Mouse (Mus musculus) CH12.LX (cell line): ENCODE data around the gene Cpeb1. TPM values are rescaled to one million over a fixed set of nuclear protein-coding genes. Genes with fewer than 3 reads are reported as not detected.

ENCODE experiments used
- DNase-seq: peaks from one replicate; pipeline ENCODE4 v3.0.0-alpha.2; 2013; ENCODE audit errors: extremely low read depth
- H3K27ac ChIP-seq: 2 replicates; pipeline ENCODE4 v1.5.1; 2012; ENCODE audit warnings: low read depth, mild to moderate bottlenecking, control low read depth, moderate library complexity; ENCODE audit not compliant: insufficient read depth
- H3K27me3 ChIP-seq: replicated peaks from 2 replicates; pipeline ENCODE3; 2012; ENCODE audit warnings: inconsistent platforms
- H3K36me3 ChIP-seq, 2 experiments: replicated peaks in 1 of 2; 2 replicates each; pipeline versions ENCODE3 to v1.6.1; 2012; ENCODE audit warnings: inconsistent platforms in 1 of 2, low read length in 1 of 2, mild to moderate bottlenecking in 1 of 2, mixed read lengths in 1 of 2, moderate library complexity in 1 of 2; ENCODE audit not compliant: control insufficient read depth in 1 of 2, insufficient read depth in 1 of 2
- H3K4me1 ChIP-seq, 2 experiments: 2 replicates each; pipeline ENCODE4 v1.6.1; 2012; ENCODE audit warnings: inconsistent platforms in 1 of 2, moderate library complexity in 1 of 2; ENCODE audit not compliant: insufficient read depth in 2 of 2, control insufficient read depth in 1 of 2
- H3K4me2 ChIP-seq: 2 replicates; pipeline ENCODE4 v1.6.1; 2012; ENCODE audit warnings: low read depth, mild to moderate bottlenecking, control low read depth; ENCODE audit not compliant: poor library complexity, insufficient read depth, severe bottlenecking
- H3K4me3 ChIP-seq, 3 experiments: fragments of 150-350 bp in 1 of 3; sonication (generic) in 1 of 3; replicated peaks in 1 of 3; 2 replicates each; pipeline versions ENCODE3 to v1.5.1; 2011 to 2012; ENCODE audit warnings: low read depth in 2 of 3, low read length in 2 of 3, mild to moderate bottlenecking in 2 of 3, moderate library complexity in 2 of 3, control low read depth in 1 of 3, improper control_type of control experiment in 1 of 3, inconsistent platforms in 1 of 3, mixed read lengths in 1 of 3; ENCODE audit not compliant: poor library complexity in 1 of 3
- H3K79me2 ChIP-seq: replicated peaks from 2 replicates; pipeline ENCODE4 v1.6.1; 2012; ENCODE audit warnings: mild to moderate bottlenecking, moderate library complexity; ENCODE audit not compliant: control insufficient read depth, poor library complexity, insufficient read depth, severe bottlenecking; ENCODE audit errors: extremely low read depth
- H3K9ac ChIP-seq: 2 replicates; pipeline ENCODE4 v1.6.1; 2012; ENCODE audit warnings: low read depth, mild to moderate bottlenecking, control low read depth, moderate library complexity; ENCODE audit not compliant: insufficient read depth
- H3K9me3 ChIP-seq: replicated peaks from 2 replicates; pipeline ENCODE3; 2012; ENCODE audit warnings: low read length, inconsistent platforms, mixed read lengths
- BHLHE40 ChIP-seq: IDR thresholded peaks from 2 replicates; pipeline ENCODE4 v1.6.1; 2011; ENCODE audit warnings: mild to moderate bottlenecking, low read depth, low read length, improper control_type of control experiment
- CHD1 ChIP-seq: IDR thresholded peaks from 2 replicates; pipeline ENCODE4 v1.6.1; 2012; ENCODE audit warnings: low read depth, low read length, improper control_type of control experiment, inconsistent platforms
- CHD2 ChIP-seq: IDR thresholded peaks from 2 replicates; pipeline ENCODE4 v1.6.1; 2011; ENCODE audit warnings: low read length, improper control_type of control experiment
- CTCF ChIP-seq, 2 experiments: IDR thresholded peaks in 1 of 2; conservative IDR thresholded peaks in 1 of 2; 2 replicates each; pipeline ENCODE4 v1.5.1; 2011 to 2012; ENCODE audit warnings: low read depth in 2 of 2, low read length in 2 of 2, improper control_type of control experiment in 1 of 2, inconsistent platforms in 1 of 2, mild to moderate bottlenecking in 1 of 2, moderate library complexity in 1 of 2
- E2F4 ChIP-seq: IDR thresholded peaks from 2 replicates; pipeline ENCODE4 v1.6.1; 2011; ENCODE audit warnings: low read depth, low read length, improper control_type of control experiment; ENCODE audit not compliant: insufficient replicate concordance
- ELF1 ChIP-seq: IDR thresholded peaks from 2 replicates; pipeline ENCODE4 v1.6.1; 2014; ENCODE audit warnings: low read depth, mild to moderate bottlenecking, inconsistent platforms, low read length, improper control_type of control experiment
- EP300 ChIP-seq: IDR thresholded peaks from 2 replicates; pipeline ENCODE4 v1.6.1; 2011; ENCODE audit warnings: low read length, improper control_type of control experiment
- ETS1 ChIP-seq: conservative IDR thresholded peaks from 2 replicates; pipeline ENCODE4 v1.6.1; 2012; ENCODE audit warnings: low read depth, mild to moderate bottlenecking, inconsistent platforms, low read length, improper control_type of control experiment, moderate library complexity
- IRF4 ChIP-seq: IDR thresholded peaks from 2 replicates; pipeline ENCODE4 v1.6.1; 2014; ENCODE audit warnings: low read depth, mild to moderate bottlenecking, inconsistent platforms, low read length, improper control_type of control experiment
- KAT2A ChIP-seq: IDR thresholded peaks from 2 replicates; pipeline ENCODE4 v1.6.1; 2012; ENCODE audit warnings: low read length, improper control_type of control experiment, inconsistent platforms; ENCODE audit not compliant: insufficient replicate concordance
- MAFK ChIP-seq: IDR thresholded peaks from 2 replicates; pipeline ENCODE4 v1.6.1; 2011; ENCODE audit warnings: low read length, improper control_type of control experiment; ENCODE audit not compliant: insufficient replicate concordance
- MAX ChIP-seq: IDR thresholded peaks from 2 replicates; pipeline ENCODE4 v1.6.1; 2011; ENCODE audit warnings: low read length, improper control_type of control experiment
- MEF2A ChIP-seq: IDR thresholded peaks from 2 replicates; pipeline ENCODE4 v1.6.1; 2014; ENCODE audit warnings: low read depth, mild to moderate bottlenecking, inconsistent platforms, low read length, improper control_type of control experiment, borderline replicate concordance
- MYC ChIP-seq: IDR thresholded peaks from 2 replicates; pipeline ENCODE4 v1.6.1; 2011; ENCODE audit warnings: low read depth, mild to moderate bottlenecking, improper control_type of control experiment, low read length
- NRF1 ChIP-seq: IDR thresholded peaks from 2 replicates; pipeline ENCODE4 v1.6.1; 2014; ENCODE audit warnings: low read depth, mild to moderate bottlenecking, inconsistent platforms, low read length, improper control_type of control experiment, moderate library complexity
- PAX5 ChIP-seq: IDR thresholded peaks from 2 replicates; pipeline ENCODE4 v1.6.1; 2012; ENCODE audit warnings: low read length, inconsistent platforms, mixed read lengths
- POLR2A ChIP-seq: IDR thresholded peaks from 2 replicates; pipeline ENCODE4 v1.6.1; 2011; ENCODE audit warnings: low read depth, mild to moderate bottlenecking, improper control_type of control experiment, low read length
- SMC3 ChIP-seq: IDR thresholded peaks from 2 replicates; pipeline ENCODE4 v1.6.1; 2011; ENCODE audit warnings: low read depth, low read length, improper control_type of control experiment
- USF1 ChIP-seq: IDR thresholded peaks from 2 replicates; pipeline ENCODE4 v1.6.1; 2014; ENCODE audit warnings: low read depth, mild to moderate bottlenecking, inconsistent platforms, low read length, improper control_type of control experiment
- USF2 ChIP-seq: conservative IDR thresholded peaks from 2 replicates; pipeline ENCODE4 v1.6.1; 2011; ENCODE audit warnings: low read depth, low read length, improper control_type of control experiment
- ZKSCAN1 ChIP-seq: IDR thresholded peaks from 2 replicates; pipeline ENCODE4 v1.6.1; 2012; ENCODE audit warnings: low read depth, inconsistent platforms, low read length, improper control_type of control experiment, borderline replicate concordance
- ZNF384 ChIP-seq: IDR thresholded peaks from 2 replicates; pipeline ENCODE4 v1.6.1; 2012; ENCODE audit warnings: low read depth, low read length, improper control_type of control experiment, inconsistent platforms
- dilution Hi-C: fragments of 300-500 bp; cut with MboI; formaldehyde crosslinking; loops from 2 replicates; pipeline ENCODE4 v1.14.3; 2020; ENCODE audit warnings: low sequenced_read_pairs; ENCODE audit not compliant: extremely low pct_unique_long_range_greater_than_20kb, extremely low pct_ligation_motif_present
- in situ Hi-C: fragments of 300-500 bp; cut with MboI; formaldehyde crosslinking; loops from 3 replicates; pipeline ENCODE4 v1.14.3; 2019; ENCODE audit warnings: low sequenced_read_pairs, low pct_ligation_motif_present, low pct_unique_long_range_greater_than_20kb, mixed read lengths
- polyA plus RNA-seq: library from polyadenylated mRNA; unstranded; fragments of >175 nt; gene quantifications from 2 replicates; pipeline ENCODE4 v1.2.1, GENCODE M21; 2012; ENCODE audit warnings: low read depth; ENCODE audit not compliant: insufficient read length
- total RNA-seq, 2 experiments: library from RNA; depleted of rRNA; stranded (reverse); fragments of 300-350 nt in 1 of 2; fragments of >200 nt in 1 of 2; gene quantifications; 2 replicates each; pipeline ENCODE4 v1.2.3; 2012 to 2014

Cpeb1 gene
- not detected in 2 replicates for total RNA-seq (2012; rRNA removed)
- not detected in 2 replicates for total RNA-seq (2014; rRNA removed)
- 0.12 and 0.26 TPM in 2 replicates for polyA plus RNA-seq

DNA sequence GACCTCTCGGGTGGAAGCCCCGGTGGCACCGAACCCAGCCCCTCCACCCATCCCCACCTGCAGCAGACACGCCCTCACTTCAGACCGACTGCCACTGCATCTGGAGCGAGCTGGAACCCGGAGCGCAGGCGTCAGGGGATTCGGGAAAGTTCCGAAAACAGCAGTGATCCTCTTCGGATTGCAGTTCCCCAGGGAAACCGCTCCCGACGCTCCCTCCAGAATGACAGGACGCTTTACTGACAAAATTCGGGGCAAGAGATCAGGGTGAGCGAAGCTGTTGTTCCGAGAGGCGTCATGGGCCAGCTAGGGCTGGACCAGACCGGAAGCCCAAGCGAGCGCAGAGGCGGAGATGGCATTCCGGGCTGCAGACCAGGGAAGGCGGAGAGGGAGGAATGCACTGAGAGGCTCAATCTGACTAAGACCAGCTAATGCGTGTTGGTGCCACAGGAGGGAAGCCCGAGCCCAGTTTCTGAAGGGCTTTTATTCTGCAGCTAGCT lies at the start of gene Cpeb1:
Gene Cpeb1, minus strand, starts transcription at position 311 of the 497 bp plus-strand sequence.
- Histone ChIP-seq H3K27me3 (peaks cover 29% of the 10 kb centered on the region), H3K4me1 (no peaks in the 10 kb centered on the region), H3K4me2 (no peak within 1 kb of the TSS), H3K79me2 (no peaks in the 10 kb centered on the region), H3K4me3 (no peak within 1 kb of the TSS), H3K27ac (no peak within 1 kb of the TSS), H3K36me3 (no peaks in the 10 kb centered on the region), H3K9me3 (peaks cover 10% of the 10 kb centered on the region), H3K9ac (no peak within 1 kb of the TSS)
- in situ Hi-C loops: no loop called here
- no peak for TF ChIP-seq PAX5
- no peak for TF ChIP-seq E2F4
- no peak for TF ChIP-seq USF1
- TF ChIP-seq POLR2A: no peak
- no peak for TF ChIP-seq CHD1
- no peak for TF ChIP-seq ZKSCAN1
- no peak for TF ChIP-seq MYC
- no peak for TF ChIP-seq NRF1
- DNase-seq: no peak
- dilution Hi-C loops: no loop called here

GRCm38 (mm10) chr7:81501050-81501449 lies 45.8 kb upstream of the Cpeb1 start:
- DNase-seq: no peak
- in situ Hi-C loops (loop anchor here (25.0 kb wide), 1 partner anchor 339 kb away; no protein-coding TSS in a partner anchor), dilution Hi-C loops (no loop called here)
- Histone ChIP-seq H3K4me2 (no peak overlapping the region), H3K36me3 (no peaks in the 10 kb centered on the region), H3K27me3 (peaks cover 24% of the 10 kb centered on the region), H3K27ac (no peak overlapping the region), H3K79me2 (no peaks in the 10 kb centered on the region), H3K4me1 (no peaks in the 10 kb centered on the region), H3K9me3 (no peaks in the 10 kb centered on the region), H3K4me3 (no peak overlapping the region), H3K9ac (no peak overlapping the region)
- TF ChIP-seq MAX: no peak
- no peak for TF ChIP-seq BHLHE40
- TF ChIP-seq EP300: no peak
- TF ChIP-seq MEF2A: no peak
- no peak for TF ChIP-seq E2F4
- TF ChIP-seq ELF1: no peak
- TF ChIP-seq USF2: no peak
- no peak for TF ChIP-seq ETS1
- TF ChIP-seq CTCF (conservative IDR thresholded peaks at IDR 0.05 in 1 of 2, IDR thresholded peaks at IDR 0.05 in 1 of 2; ENCODE audit: low read depth in 2 of 2, low read length in 2 of 2): no peak
- TF ChIP-seq IRF4: no peak
- TF ChIP-seq MAFK: no peak
- TF ChIP-seq KAT2A: no peak
- TF ChIP-seq CHD2: no peak
- no peak for TF ChIP-seq ZNF384
- no peak for TF ChIP-seq SMC3
